Mouse (Mus musculus): Measurements from ENCODE around the gene Hoxb9. TPM values are rescaled to one million over a fixed set of nuclear protein-coding genes. Genes with fewer than 3 reads are reported as not detected.

Gene Hoxb9
- polyA plus RNA-seq, 1 experiment = 0.77 TPM

DNA sequence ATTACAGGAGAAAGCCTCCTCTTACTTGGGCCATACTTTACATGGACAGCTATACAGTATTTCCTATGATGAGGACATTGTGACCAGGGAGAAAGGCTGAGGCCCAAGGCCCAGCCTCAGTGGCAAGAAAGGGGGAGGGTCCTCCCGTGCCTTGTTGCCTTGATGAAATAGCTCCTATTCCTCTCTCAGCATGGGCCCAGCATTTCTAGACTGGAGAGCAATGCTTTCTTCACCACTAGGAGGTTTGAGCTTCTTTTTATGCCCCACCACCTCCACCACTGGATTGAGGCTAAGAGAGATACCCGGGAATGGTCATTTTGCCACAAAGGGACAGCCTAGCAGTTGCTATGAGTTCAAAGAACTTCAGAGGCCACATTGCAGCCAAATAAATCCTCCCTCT lies 25.7 kb downstream of the Hoxb9 start:
- H3K4me3 ChIP-seq (replicated peaks; ENCODE audit: control insufficient read depth, low read depth, low read length) = no peak overlapping the region
- H3K4me1 ChIP-seq (ENCODE audit: control insufficient read depth, insufficient read depth, low read length) = no peaks in the 10 kb centered on the region
- TF ChIP-seq POLR2A (IDR thresholded peaks at IDR 0.05; ENCODE audit: borderline replicate concordance, control insufficient read depth, low read depth, low read length) = no peak
- TF ChIP-seq CTCF (IDR thresholded peaks at IDR 0.05; ENCODE audit: control insufficient read depth, insufficient read depth, low read length) = no peak
- 69% methylated on average over 2 of the region's 2 CpGs for WGBS
- H3K27ac ChIP-seq (ENCODE audit: control insufficient read depth, insufficient read depth, low read depth, low read length, poor library complexity) = no peak overlapping the region

- no peak for TF ChIP-seq POLR2A (IDR thresholded peaks at IDR 0.05; ENCODE audit: borderline replicate concordance, control insufficient read depth, low read depth, low read length)
- TF ChIP-seq CTCF (IDR thresholded peaks at IDR 0.05; ENCODE audit: control insufficient read depth, insufficient read depth, low read length) = no peak
- WGBS = 68% methylated on average over 3 of the region's 3 CpGs
- no peak overlapping the region for H3K4me3 ChIP-seq (replicated peaks; ENCODE audit: control insufficient read depth, low read depth, low read length)
- no peaks in the 10 kb centered on the region for H3K4me1 ChIP-seq (ENCODE audit: control insufficient read depth, insufficient read depth, low read length)
- H3K27ac ChIP-seq (ENCODE audit: control insufficient read depth, insufficient read depth, low read depth, low read length, poor library complexity) = no peak overlapping the region
Measured at GRCm38 (mm10) chr11:96297428-96297827, 26.2 kb downstream of the Hoxb9 start.

DNA sequence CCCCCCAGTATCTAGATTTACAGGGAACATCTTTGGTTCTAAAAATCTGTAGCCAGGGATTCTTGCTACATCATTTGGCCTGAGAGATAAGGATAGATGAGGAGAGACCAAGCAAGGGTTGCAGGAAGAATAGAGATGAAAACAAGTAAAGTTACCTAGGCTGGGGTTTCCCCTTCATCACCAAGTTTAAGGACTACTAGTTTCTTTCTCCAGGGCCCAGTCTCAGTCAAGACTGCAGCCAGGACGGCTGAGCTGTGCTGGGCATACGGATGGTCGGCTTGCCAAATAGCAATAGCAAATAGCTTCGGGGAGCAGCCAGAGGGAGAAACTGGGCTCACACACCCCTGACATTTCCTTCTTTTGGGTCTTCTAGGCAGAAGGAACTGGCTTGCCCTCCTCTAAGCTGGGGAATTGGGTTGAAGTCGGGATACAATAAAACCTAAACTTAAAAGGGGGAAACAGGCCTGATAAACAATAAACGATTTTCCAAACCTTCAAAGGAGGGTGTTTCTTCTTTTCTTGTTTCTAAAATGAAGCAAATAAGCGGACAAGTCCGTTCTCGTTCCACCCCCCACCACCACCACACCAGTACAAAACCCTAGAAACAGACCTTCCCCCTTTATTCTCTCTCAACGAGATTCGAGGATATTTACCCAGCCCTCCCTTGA lies 26.8 kb downstream of the Hoxb9 start:
- no peak for TF ChIP-seq POLR2A (IDR thresholded peaks at IDR 0.05; ENCODE audit: borderline replicate concordance, control insufficient read depth, low read depth, low read length)
- no peak for TF ChIP-seq CTCF (IDR thresholded peaks at IDR 0.05; ENCODE audit: control insufficient read depth, insufficient read depth, low read length)
- WGBS = 52% methylated on average over 11 of the region's 11 CpGs
- Histone ChIP-seq H3K27ac (ENCODE audit: control insufficient read depth, insufficient read depth, low read depth, low read length, poor library complexity) (no peak overlapping the region), H3K4me3 (replicated peaks; ENCODE audit: control insufficient read depth, low read depth, low read length) (no peak overlapping the region), H3K4me1 (ENCODE audit: control insufficient read depth, insufficient read depth, low read length) (no peaks in the 10 kb centered on the region)

DNA sequence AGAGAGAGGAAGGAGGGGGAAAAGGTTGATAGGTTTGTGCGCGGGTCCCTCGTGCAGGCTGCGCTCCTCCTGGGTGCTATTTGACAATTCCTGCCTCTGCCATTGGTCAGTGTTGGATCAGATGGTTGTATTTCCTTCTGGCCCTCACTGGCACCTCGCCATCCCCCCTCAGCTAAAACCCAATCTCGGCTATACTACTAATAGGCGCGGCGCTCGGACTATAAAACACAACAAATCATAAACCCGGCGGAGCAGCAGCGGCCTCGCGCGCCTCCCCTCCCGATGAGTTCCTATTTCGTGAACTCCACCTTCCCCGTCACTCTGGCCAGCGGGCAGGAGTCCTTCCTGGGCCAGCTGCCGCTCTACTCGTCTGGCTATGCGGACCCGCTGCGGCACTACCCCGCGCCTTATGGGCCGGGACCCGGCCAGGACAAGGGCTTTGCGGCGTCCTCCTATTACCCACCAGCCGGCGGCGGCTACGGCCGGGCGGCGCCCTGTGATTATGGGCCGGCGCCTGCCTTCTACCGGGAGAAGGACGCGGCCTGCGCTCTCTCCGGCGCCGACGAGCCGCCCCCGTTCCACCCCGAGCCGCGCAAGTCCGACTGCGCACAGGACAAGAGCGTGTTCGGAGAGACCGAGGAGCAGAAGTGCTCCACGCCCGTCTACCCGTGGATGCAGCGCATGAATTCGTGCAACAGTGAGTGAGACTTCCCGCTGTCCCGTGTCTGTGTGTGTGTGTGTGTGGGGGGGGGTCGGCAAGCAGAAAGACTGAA lies 27.8 kb downstream of the Hoxb9 start:
- Histone ChIP-seq H3K4me3 (replicated peaks; ENCODE audit: control insufficient read depth, low read depth, low read length) (no peak overlapping the region), H3K27ac (ENCODE audit: control insufficient read depth, insufficient read depth, low read depth, low read length, poor library complexity) (no peak overlapping the region), H3K4me1 (ENCODE audit: control insufficient read depth, insufficient read depth, low read length) (no peaks in the 10 kb centered on the region)
- 1% methylated on average over 66 of the region's 66 CpGs for WGBS
- TF ChIP-seq POLR2A (IDR thresholded peaks at IDR 0.05; ENCODE audit: borderline replicate concordance, control insufficient read depth, low read depth, low read length) = no peak
- TF ChIP-seq CTCF (IDR thresholded peaks at IDR 0.05; ENCODE audit: control insufficient read depth, insufficient read depth, low read length) = no peak

GRCm38 (mm10) chr11:96299781-96300180 lies 28.5 kb downstream of the Hoxb9 start:
- Histone ChIP-seq H3K4me3 (replicated peaks; ENCODE audit: control insufficient read depth, low read depth, low read length) (no peak overlapping the region), H3K27ac (ENCODE audit: control insufficient read depth, insufficient read depth, low read depth, low read length, poor library complexity) (no peak overlapping the region), H3K4me1 (ENCODE audit: control insufficient read depth, insufficient read depth, low read length) (no peaks in the 10 kb centered on the region)
- 5% methylated on average over 9 of the region's 9 CpGs for WGBS
- TF ChIP-seq CTCF (IDR thresholded peaks at IDR 0.05; ENCODE audit: control insufficient read depth, insufficient read depth, low read length) = no peak
- no peak for TF ChIP-seq POLR2A (IDR thresholded peaks at IDR 0.05; ENCODE audit: borderline replicate concordance, control insufficient read depth, low read depth, low read length)

DNA sequence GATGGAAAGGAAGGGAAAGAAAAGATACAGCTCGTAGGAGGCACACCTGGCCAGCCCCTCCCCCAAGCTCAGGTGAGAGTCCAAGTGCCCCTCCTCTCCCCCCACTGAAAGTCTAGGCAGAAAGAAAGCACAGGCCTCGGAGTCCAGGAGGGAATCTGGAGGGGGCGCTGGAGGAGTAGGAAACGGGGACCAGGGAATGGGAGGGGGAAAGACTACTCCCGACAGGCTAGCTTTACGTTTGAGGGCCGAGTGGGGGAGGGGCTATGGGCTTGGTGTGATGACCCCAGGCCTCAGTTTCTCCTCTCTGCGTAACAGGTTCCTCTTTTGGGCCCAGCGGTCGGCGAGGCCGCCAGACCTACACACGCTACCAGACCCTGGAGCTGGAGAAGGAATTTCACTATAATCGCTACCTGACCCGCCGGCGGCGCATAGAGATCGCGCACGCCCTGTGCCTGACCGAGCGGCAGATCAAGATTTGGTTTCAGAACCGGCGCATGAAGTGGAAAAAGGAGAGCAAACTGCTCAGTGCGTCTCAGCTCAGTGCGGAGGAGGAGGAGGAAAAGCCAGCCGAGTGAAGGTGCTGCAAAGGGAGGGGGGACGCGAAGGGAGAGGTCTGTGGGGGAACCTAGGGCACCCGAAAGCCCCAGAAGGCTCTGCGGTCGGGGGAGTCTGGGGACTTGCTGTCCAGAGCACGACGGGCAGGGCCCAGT lies 29.3 kb downstream of the Hoxb9 start:
- WGBS = 11% methylated on average over 35 of the region's 35 CpGs
- H3K4me3 ChIP-seq (replicated peaks; ENCODE audit: control insufficient read depth, low read depth, low read length) = no peak overlapping the region
- no peak overlapping the region for H3K27ac ChIP-seq (ENCODE audit: control insufficient read depth, insufficient read depth, low read depth, low read length, poor library complexity)
- TF ChIP-seq CTCF (IDR thresholded peaks at IDR 0.05; ENCODE audit: control insufficient read depth, insufficient read depth, low read length) (no peak), POLR2A (IDR thresholded peaks at IDR 0.05; ENCODE audit: borderline replicate concordance, control insufficient read depth, low read depth, low read length) (no peak)
- no peaks in the 10 kb centered on the region for H3K4me1 ChIP-seq (ENCODE audit: control insufficient read depth, insufficient read depth, low read length)

DNA sequence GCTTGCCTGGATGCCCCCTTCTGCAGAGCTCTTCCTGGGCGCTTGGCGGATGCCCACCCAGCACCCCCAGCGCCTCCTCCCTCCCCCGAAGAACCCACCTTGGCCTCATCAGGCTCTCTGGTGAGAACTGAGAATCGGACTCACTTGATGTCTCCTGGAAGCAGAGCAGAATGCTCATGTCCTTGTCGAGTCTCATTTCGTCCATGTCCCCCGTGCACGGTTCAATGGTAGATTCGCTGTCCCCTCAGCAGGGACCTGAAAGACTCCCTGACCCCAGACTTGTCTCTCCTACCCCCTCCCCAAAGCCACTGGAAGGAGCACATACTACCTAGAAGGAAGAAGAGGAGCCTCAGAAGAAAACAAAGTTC lies 29.8 kb downstream of the Hoxb9 start:
- Histone ChIP-seq H3K4me1 (ENCODE audit: control insufficient read depth, insufficient read depth, low read length) (no peaks in the 10 kb centered on the region), H3K4me3 (replicated peaks; ENCODE audit: control insufficient read depth, low read depth, low read length) (no peak overlapping the region), H3K27ac (ENCODE audit: control insufficient read depth, insufficient read depth, low read depth, low read length, poor library complexity) (no peak overlapping the region)
- 73% methylated on average over 10 of the region's 10 CpGs for WGBS
- no peak for TF ChIP-seq POLR2A (IDR thresholded peaks at IDR 0.05; ENCODE audit: borderline replicate concordance, control insufficient read depth, low read depth, low read length)
- TF ChIP-seq CTCF (IDR thresholded peaks at IDR 0.05; ENCODE audit: control insufficient read depth, insufficient read depth, low read length) = no peak

- H3K27ac ChIP-seq (ENCODE audit: control insufficient read depth, insufficient read depth, low read depth, low read length, poor library complexity) = no peak overlapping the region
- TF ChIP-seq CTCF (IDR thresholded peaks at IDR 0.05; ENCODE audit: control insufficient read depth, insufficient read depth, low read length) (no peak), POLR2A (IDR thresholded peaks at IDR 0.05; ENCODE audit: borderline replicate concordance, control insufficient read depth, low read depth, low read length) (no peak)
- WGBS = 72% methylated on average over 15 of the region's 15 CpGs
Measured at GRCm38 (mm10) chr11:96301837-96302236, 30.6 kb downstream of the Hoxb9 start.

More at GRCm38 (mm10) chr11:96301837-96302236, 30.6 kb downstream of the Hoxb9 start:
- no peak overlapping the region for H3K4me3 ChIP-seq (replicated peaks; ENCODE audit: control insufficient read depth, low read depth, low read length)
- H3K4me1 ChIP-seq (ENCODE audit: control insufficient read depth, insufficient read depth, low read length) = no peaks in the 10 kb centered on the region
